Mouse (Mus musculus): ENCODE measurements around the gene Hmgcs1. TPM values are rescaled to one million over a fixed set of nuclear protein-coding genes. Genes with fewer than 3 reads are reported as not detected.
"Not testable (repeated sequence)": the region's sequence is repeated elsewhere in the genome, so short reads cannot be mapped to it uniquely, and the experiment has no call there.

The Hmgcs1 gene
- polyA plus RNA-seq, 1 experiment from 2014 or later = 123 TPM

DNA sequence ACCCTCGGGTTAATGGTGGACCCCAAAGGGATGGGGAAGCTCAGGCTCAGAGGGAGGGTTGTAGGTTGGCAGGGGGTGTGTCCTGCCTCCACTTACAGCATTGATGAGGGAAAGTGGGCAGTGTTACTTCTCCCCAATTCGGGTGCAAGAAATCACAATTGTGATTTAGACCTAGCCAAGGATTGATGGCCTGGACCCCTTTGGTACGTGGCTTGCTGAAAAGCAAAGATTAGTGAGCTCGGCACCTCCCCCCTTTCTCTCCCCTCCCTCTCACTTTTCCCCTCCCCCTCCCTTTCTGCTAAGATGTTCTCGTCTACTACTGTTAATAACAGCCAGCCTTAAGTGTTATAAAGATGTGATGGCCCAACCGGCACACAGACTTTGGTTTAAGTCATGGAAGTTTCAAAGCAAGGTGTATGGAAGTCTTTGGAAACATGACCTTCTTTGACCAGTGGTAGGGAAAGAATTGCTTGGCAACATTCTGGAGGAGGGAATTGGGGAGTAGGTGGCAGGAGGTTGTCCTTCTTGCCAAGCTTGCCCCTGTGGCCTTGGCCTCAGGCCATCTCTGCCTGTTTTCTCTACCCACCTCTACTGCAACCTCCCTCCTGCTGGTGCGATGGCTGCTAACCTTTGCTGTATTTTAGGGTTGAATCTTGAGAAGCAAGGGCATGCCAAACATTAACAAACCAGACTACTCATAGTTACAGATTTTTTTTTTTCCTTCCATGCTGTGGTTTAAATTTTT is 869 bp downstream of the Hmgcs1 start:
- Histone ChIP-seq H3K4me3 (ENCODE audit: low read depth, low read length) (peak overlapping the region; percentile 78), H3K27me3 (replicated peaks; ENCODE audit: control insufficient read depth, insufficient read depth, low read length) (no peaks in the 10 kb centered on the region), H3K27ac (replicated peaks; ENCODE audit: low read depth, low read length) (peak overlapping the region; percentile 96), H3K4me2 (ENCODE audit: low read depth, low read length) (peak overlapping the region; percentile 84), H3K36me3 (ENCODE audit: control insufficient read depth, insufficient read depth, low read length) (0 out of 2 replicates have a peak, but pooled peaks cover 3% of the 10 kb centered on the region), H3K4me1 (ENCODE audit: control insufficient read depth, insufficient read depth, low read length) (peaks cover 9% of the 10 kb centered on the region), H3K9ac (ENCODE audit: low read depth, low read length) (peak overlapping the region; percentile 92), H3K9me3 (ENCODE audit: control insufficient read depth, low read length) (no peaks in the 10 kb centered on the region)
- peak; percentile 21 for DNase-seq (ENCODE audit: low spot score)
- no peak for ATAC-seq (ENCODE audit: low read depth)
- under 1% methylated on average over 7 of the region's 7 CpGs for WGBS

DNA sequence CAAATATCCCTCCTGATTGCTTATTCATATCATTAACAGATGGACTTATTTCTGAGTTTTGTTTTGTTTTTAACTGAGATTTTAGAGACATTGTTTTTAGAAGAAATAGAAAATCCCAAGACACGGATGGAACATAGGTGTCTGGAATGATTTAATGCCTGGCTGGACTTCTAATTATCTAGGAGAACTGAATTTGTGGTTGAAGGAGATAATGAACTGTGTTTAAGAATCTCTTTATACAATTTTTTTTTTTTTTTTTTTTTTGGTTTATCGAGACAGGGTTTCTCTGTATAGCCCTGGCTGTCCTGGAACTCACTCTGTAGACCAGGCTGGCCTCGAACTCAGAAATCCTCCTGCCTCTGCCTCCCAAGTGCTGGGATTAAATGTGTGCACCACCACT is 1.8 kb downstream of the Hmgcs1 start:
- Histone ChIP-seq H3K4me2 (ENCODE audit: low read depth, low read length) (peak overlapping the region; percentile 84), H3K9ac (ENCODE audit: low read depth, low read length) (peak overlapping the region; percentile 92), H3K4me3 (ENCODE audit: low read depth, low read length) (peak overlapping the region; percentile 78)
- ATAC-seq (ENCODE audit: low read depth); H3K27ac ChIP-seq (replicated peaks; ENCODE audit: low read depth, low read length); H3K9me3 ChIP-seq (ENCODE audit: control insufficient read depth, low read length); H3K27me3 ChIP-seq (replicated peaks; ENCODE audit: control insufficient read depth, insufficient read depth, low read length); H3K36me3 ChIP-seq (ENCODE audit: control insufficient read depth, insufficient read depth, low read length); H3K4me1 ChIP-seq (ENCODE audit: control insufficient read depth, insufficient read depth, low read length); DNase-seq (ENCODE audit: low spot score): not testable (repeated sequence)
- 76% methylated on average over 3 of the region's 3 CpGs for WGBS

DNA sequence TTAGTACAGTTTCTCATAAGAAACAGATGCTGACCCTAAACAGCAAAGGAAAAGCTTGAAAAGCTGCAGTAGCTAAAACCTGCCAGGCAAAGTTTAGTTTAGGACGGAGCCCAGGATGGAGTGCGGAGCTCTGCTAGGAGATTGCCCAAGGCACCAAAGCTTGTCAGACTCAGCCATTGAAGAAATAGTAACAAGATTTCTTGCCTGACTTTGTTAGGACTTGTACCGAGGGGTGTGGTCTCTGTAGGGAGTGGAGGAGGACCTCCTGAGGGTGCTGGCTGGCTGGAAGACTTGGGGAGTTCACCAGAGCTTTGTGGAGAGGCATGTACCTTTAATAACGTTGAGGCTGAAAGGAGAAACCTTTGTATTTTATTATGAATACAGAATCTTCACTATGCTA is 5.5 kb downstream of the Hmgcs1 start:
- Histone ChIP-seq H3K9me3 (ENCODE audit: control insufficient read depth, low read length) (no peaks in the 10 kb centered on the region), H3K4me1 (ENCODE audit: control insufficient read depth, insufficient read depth, low read length) (peaks cover 9% of the 10 kb centered on the region), H3K27ac (replicated peaks; ENCODE audit: low read depth, low read length) (0 out of 2 replicates have a peak overlapping the region, but pooled peaks have one; percentile 2), H3K4me3 (ENCODE audit: low read depth, low read length) (no peak overlapping the region), H3K27me3 (replicated peaks; ENCODE audit: control insufficient read depth, insufficient read depth, low read length) (no peaks in the 10 kb centered on the region), H3K4me2 (ENCODE audit: low read depth, low read length) (no peak overlapping the region), H3K9ac (ENCODE audit: low read depth, low read length) (no peak overlapping the region), H3K36me3 (ENCODE audit: control insufficient read depth, insufficient read depth, low read length) (peaks cover 16% of the 10 kb centered on the region)
- WGBS = 40% methylated on average over 4 of the region's 4 CpGs
- ATAC-seq (ENCODE audit: low read depth) (peak; percentile 71), DNase-seq (ENCODE audit: low spot score) (peak; percentile 82)

DNA sequence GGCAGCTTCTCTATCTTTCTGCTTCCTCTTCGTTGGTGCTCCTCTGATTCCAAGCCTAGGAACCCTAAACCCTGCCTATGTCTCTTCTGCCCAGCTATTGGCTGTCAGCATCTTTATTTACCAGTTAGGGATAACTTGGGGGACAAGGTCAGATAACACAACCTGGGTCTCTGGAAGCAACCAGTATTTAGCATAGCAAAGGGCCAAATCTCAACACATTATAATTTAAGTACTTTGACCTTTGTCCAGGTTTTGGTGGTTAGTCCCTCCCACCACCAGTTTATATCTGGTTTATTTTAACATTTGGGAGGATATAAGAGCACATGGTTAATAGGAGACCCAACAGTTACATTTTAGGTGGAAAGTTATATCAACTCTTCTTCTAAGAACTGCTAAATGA is 6.3 kb downstream of the Hmgcs1 start:
- Histone ChIP-seq H3K4me3 (ENCODE audit: low read depth, low read length) (no peak overlapping the region), H3K9ac (ENCODE audit: low read depth, low read length) (no peak overlapping the region)
- WGBS = 68% methylated on average over 1 of the region's 1 CpGs

DNA sequence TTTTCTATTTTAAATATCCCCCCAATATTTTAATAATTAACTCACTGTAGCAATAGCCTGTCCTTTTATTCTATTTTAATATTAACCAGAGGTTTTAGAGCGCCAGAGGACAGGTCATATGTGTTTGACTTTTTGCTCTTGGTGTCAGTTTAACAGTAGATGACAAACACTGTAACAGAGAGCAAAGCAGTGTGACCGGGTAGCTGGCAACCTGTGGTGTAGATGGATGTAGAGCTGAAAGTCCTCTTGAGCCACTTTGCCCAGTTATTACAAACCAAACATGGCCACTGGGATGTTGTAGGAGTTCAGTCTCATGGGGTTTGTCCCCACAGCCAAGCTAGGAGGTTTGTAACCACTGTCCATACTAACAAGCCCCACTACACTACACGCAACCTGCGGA is 8.3 kb downstream of the Hmgcs1 start:
- no peak overlapping the region for H3K4me3 ChIP-seq (ENCODE audit: low read depth, low read length)
- no peak overlapping the region for H3K4me2 ChIP-seq (ENCODE audit: low read depth, low read length)
- DNase-seq (ENCODE audit: low spot score) (no peak), ATAC-seq (ENCODE audit: low read depth) (no peak)
- H3K9ac ChIP-seq (ENCODE audit: low read depth, low read length) = no peak overlapping the region
- 89% methylated on average over 4 of the region's 4 CpGs for WGBS
- H3K36me3 ChIP-seq (ENCODE audit: control insufficient read depth, insufficient read depth, low read length) = peaks cover 40% of the 10 kb centered on the region
- H3K27ac ChIP-seq (replicated peaks; ENCODE audit: low read depth, low read length) = no peak overlapping the region
- H3K4me1 ChIP-seq (ENCODE audit: control insufficient read depth, insufficient read depth, low read length) = peaks cover 6% of the 10 kb centered on the region
- no peaks in the 10 kb centered on the region for H3K9me3 ChIP-seq (ENCODE audit: control insufficient read depth, low read length)
- no peaks in the 10 kb centered on the region for H3K27me3 ChIP-seq (replicated peaks; ENCODE audit: control insufficient read depth, insufficient read depth, low read length)

More for the DNA sequence above, 6.3 kb downstream of the Hmgcs1 start:
- Histone ChIP-seq H3K4me1 (ENCODE audit: control insufficient read depth, insufficient read depth, low read length) (peaks cover 9% of the 10 kb centered on the region), H3K9me3 (ENCODE audit: control insufficient read depth, low read length) (no peaks in the 10 kb centered on the region), H3K4me2 (ENCODE audit: low read depth, low read length) (no peak overlapping the region), H3K36me3 (ENCODE audit: control insufficient read depth, insufficient read depth, low read length) (peaks cover 22% of the 10 kb centered on the region), H3K27me3 (replicated peaks; ENCODE audit: control insufficient read depth, insufficient read depth, low read length) (no peaks in the 10 kb centered on the region), H3K27ac (replicated peaks; ENCODE audit: low read depth, low read length) (no peak overlapping the region)
- no peak for ATAC-seq (ENCODE audit: low read depth)
- no peak for DNase-seq (ENCODE audit: low spot score)

DNA sequence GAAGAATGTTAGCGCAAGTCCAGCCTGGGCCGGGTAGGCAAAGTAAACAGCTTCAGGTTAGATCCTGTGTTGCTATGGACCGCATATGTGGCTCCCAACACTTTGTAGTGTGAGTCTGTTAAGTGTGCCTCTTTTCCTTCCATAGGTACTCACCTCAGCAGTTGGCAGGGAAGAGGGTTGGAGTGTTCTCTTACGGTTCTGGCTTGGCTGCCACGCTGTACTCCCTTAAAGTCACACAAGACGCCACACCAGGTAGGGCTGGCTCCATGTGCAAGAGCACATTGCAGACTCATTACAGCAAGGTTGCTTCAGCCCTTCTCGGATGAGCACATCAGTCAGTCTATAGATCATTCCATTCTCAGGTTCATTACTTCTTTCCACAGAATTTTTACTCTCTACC is 14.1 kb downstream of the Hmgcs1 start:
- H3K9ac ChIP-seq (ENCODE audit: low read depth, low read length) = no peak overlapping the region
- no peaks in the 10 kb centered on the region for H3K27me3 ChIP-seq (replicated peaks; ENCODE audit: control insufficient read depth, insufficient read depth, low read length)
- H3K36me3 ChIP-seq (ENCODE audit: control insufficient read depth, insufficient read depth, low read length) = peaks cover 85% of the 10 kb centered on the region
- H3K9me3 ChIP-seq (ENCODE audit: control insufficient read depth, low read length) = no peaks in the 10 kb centered on the region
- no peak overlapping the region for H3K4me3 ChIP-seq (ENCODE audit: low read depth, low read length)
- WGBS = 96% methylated on average over 7 of the region's 7 CpGs
- ATAC-seq (ENCODE audit: low read depth) (no peak), DNase-seq (ENCODE audit: low spot score) (no peak)
- H3K4me2 ChIP-seq (ENCODE audit: low read depth, low read length) = no peak overlapping the region
- no peaks in the 10 kb centered on the region for H3K4me1 ChIP-seq (ENCODE audit: control insufficient read depth, insufficient read depth, low read length)
- no peak overlapping the region for H3K27ac ChIP-seq (replicated peaks; ENCODE audit: low read depth, low read length)

DNA sequence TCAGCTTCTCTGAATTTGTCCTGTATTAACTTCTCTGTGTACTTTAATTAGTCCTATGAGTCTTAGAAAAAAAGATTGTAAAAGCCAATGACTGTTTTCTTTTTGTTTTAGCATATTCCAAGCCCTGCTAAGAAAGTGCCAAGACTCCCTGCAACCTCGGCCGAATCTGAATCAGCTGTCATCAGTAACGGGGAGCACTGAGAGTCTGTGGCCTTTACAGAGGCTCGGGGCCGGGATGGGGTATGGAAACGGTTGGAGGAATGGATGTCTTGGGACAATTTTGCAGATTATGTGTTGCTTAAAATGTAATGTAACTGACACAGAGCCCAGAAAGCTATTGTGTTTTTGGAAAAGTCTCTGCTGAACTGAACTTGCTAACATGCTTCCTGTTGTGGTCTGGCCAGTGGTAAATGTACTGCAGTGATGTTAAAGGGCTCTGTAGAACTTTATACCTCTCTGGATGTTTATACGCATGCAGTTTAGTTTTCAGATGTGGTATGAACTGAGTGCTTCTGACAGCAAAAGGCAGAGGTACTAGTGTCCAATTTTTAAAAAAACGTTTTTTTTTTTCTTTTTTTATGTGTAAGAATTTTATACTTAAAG is 16.2 kb downstream of the Hmgcs1 start:
- WGBS = 78% methylated on average over 7 of the region's 8 CpGs
- H3K36me3 ChIP-seq (ENCODE audit: control insufficient read depth, insufficient read depth, low read length) = peaks cover 80% of the 10 kb centered on the region
- not testable (repeated sequence) for H3K9ac ChIP-seq (ENCODE audit: low read depth, low read length); H3K27me3 ChIP-seq (replicated peaks; ENCODE audit: control insufficient read depth, insufficient read depth, low read length); ATAC-seq (ENCODE audit: low read depth); H3K4me2 ChIP-seq (ENCODE audit: low read depth, low read length); H3K27ac ChIP-seq (replicated peaks; ENCODE audit: low read depth, low read length); H3K4me1 ChIP-seq (ENCODE audit: control insufficient read depth, insufficient read depth, low read length); H3K9me3 ChIP-seq (ENCODE audit: control insufficient read depth, low read length); DNase-seq (ENCODE audit: low spot score); H3K4me3 ChIP-seq (ENCODE audit: low read depth, low read length)

DNA sequence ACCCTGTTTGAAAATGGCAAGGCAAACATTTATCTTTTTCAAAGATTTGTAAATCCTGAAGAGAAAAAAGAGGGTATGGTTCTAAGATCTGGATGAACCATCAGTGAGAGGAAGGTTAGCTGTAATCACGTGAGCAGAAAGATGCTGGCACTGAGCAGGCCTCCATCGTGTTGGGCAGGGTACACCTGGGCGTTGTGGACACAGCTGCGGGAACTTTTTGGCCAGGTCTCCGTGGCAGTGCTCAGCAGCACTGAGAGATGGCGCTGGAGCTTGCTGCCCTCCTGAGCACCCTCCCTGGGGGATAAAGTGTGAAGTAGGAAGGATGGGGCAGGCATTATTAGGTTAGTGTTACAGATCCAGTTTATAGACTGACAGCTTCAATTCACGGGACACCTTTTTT is 16.8 kb downstream of the Hmgcs1 start:
- no peak overlapping the region; the same call in 1 of the 2 replicates for H3K27ac ChIP-seq (replicated peaks; ENCODE audit: low read depth, low read length)
- peaks cover 77% of the 10 kb centered on the region for H3K36me3 ChIP-seq (ENCODE audit: control insufficient read depth, insufficient read depth, low read length)
- no peak overlapping the region for H3K4me3 ChIP-seq (ENCODE audit: low read depth, low read length)
- no peaks in the 10 kb centered on the region for H3K4me1 ChIP-seq (ENCODE audit: control insufficient read depth, insufficient read depth, low read length)
- H3K4me2 ChIP-seq (ENCODE audit: low read depth, low read length) = no peak overlapping the region
- H3K9ac ChIP-seq (ENCODE audit: low read depth, low read length) = no peak overlapping the region
- no peaks in the 10 kb centered on the region for H3K9me3 ChIP-seq (ENCODE audit: control insufficient read depth, low read length)
- DNase-seq (ENCODE audit: low spot score) = no peak
- ATAC-seq (ENCODE audit: low read depth) = no peak
- 74% methylated on average over 7 of the region's 7 CpGs for WGBS
- H3K27me3 ChIP-seq (replicated peaks; ENCODE audit: control insufficient read depth, insufficient read depth, low read length) = no peaks in the 10 kb centered on the region

DNA sequence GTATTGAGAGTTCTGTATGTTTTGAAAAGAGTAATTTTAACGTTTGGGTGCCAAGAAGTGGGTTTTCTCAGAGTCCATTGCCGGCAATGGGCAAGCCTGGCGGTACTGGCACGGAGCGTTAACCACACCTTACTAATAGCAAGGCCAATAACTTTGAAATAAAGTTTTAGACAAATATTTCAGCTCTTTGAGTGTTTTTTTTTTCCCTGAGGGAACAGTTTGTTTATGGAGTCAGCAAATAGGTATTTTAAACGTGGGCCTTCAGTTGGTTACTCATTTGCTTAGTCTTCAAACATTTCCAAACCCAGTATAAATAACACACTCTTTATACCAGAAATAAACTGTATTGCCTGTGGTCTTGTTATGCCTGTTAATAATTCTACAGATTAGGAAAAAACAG is 17.7 kb downstream of the Hmgcs1 start:
- Histone ChIP-seq H3K27ac (replicated peaks; ENCODE audit: low read depth, low read length) (no peak overlapping the region), H3K9me3 (ENCODE audit: control insufficient read depth, low read length) (no peaks in the 10 kb centered on the region), H3K36me3 (ENCODE audit: control insufficient read depth, insufficient read depth, low read length) (peaks cover 67% of the 10 kb centered on the region), H3K4me3 (ENCODE audit: low read depth, low read length) (no peak overlapping the region), H3K27me3 (replicated peaks; ENCODE audit: control insufficient read depth, insufficient read depth, low read length) (no peaks in the 10 kb centered on the region), H3K4me2 (ENCODE audit: low read depth, low read length) (no peak overlapping the region), H3K9ac (ENCODE audit: low read depth, low read length) (no peak overlapping the region), H3K4me1 (ENCODE audit: control insufficient read depth, insufficient read depth, low read length) (no peaks in the 10 kb centered on the region)
- no peak for DNase-seq (ENCODE audit: low spot score)
- ATAC-seq (ENCODE audit: low read depth) = no peak
- WGBS = 85% methylated on average over 6 of the region's 6 CpGs
